Mouse (Mus musculus) MEL (cell line): Measurements from ENCODE around the gene Smtnl2. TPM values are rescaled to one million over a fixed set of nuclear protein-coding genes. Genes with fewer than 3 reads are reported as not detected.

Experiments
- DNase-seq: peaks from one replicate; pipeline ENCODE4 v3.0.0; 2011; ENCODE audit warnings: low read depth, low spot score
- H3K27ac ChIP-seq: 2 replicates; pipeline ENCODE4 v1.5.1; 2012; ENCODE audit warnings: low read depth, mild to moderate bottlenecking, control low read depth, low read length, moderate library complexity; ENCODE audit not compliant: control insufficient read depth
- H3K27me3 ChIP-seq, 2 experiments: fragments of 150-350 bp in 1 of 2; sonication (generic) in 1 of 2; 2 replicates each; pipeline ENCODE4 v1.6.1; 2012; ENCODE audit warnings: low read length in 2 of 2, mild to moderate bottlenecking in 2 of 2, improper control_type of control experiment in 1 of 2, moderate library complexity in 1 of 2; ENCODE audit not compliant: insufficient read depth in 2 of 2, control insufficient read depth in 1 of 2
- H3K36me3 ChIP-seq, 2 experiments: 2 replicates each; pipeline ENCODE4 v1.6.1; 2012 to 2014; ENCODE audit warnings: low read length in 2 of 2, improper control_type of control experiment in 1 of 2, inconsistent platforms in 1 of 2, mild to moderate bottlenecking in 1 of 2; ENCODE audit not compliant: insufficient read depth in 2 of 2, control insufficient read depth in 1 of 2
- H3K4me1 ChIP-seq, 2 experiments: fragments of 150-350 bp in 1 of 2; sonication (generic) in 1 of 2; 2 replicates each; pipeline ENCODE4 v1.6.1; 2012; ENCODE audit warnings: low read length in 2 of 2, improper control_type of control experiment in 1 of 2, mild to moderate bottlenecking in 1 of 2; ENCODE audit not compliant: insufficient read depth in 2 of 2, control insufficient read depth in 1 of 2
- H3K4me3 ChIP-seq, 2 experiments: fragments of 150-350 bp in 1 of 2; sonication (generic) in 1 of 2; 2 replicates each; pipeline ENCODE4 v1.5.1; 2012; ENCODE audit warnings: low read depth in 2 of 2, low read length in 2 of 2, mild to moderate bottlenecking in 2 of 2, moderate library complexity in 2 of 2, control low read depth in 1 of 2, improper control_type of control experiment in 1 of 2; ENCODE audit not compliant: control insufficient read depth in 1 of 2, insufficient read depth in 1 of 2
- H3K79me2 ChIP-seq: 2 replicates; pipeline ENCODE4 v1.6.1; 2012; ENCODE audit warnings: mild to moderate bottlenecking, low read length, moderate library complexity; ENCODE audit not compliant: control insufficient read depth, poor library complexity, insufficient read depth
- H3K9ac ChIP-seq: 2 replicates; pipeline ENCODE4 v1.6.1; 2012; ENCODE audit warnings: low read depth, mild to moderate bottlenecking, control low read depth, low read length, moderate library complexity; ENCODE audit not compliant: control insufficient read depth, poor library complexity, severe bottlenecking
- H3K9me3 ChIP-seq: fragments of 150-350 bp; sonication (generic); replicated peaks from 2 replicates; pipeline ENCODE4 v1.6.1; 2012; ENCODE audit warnings: mild to moderate bottlenecking, low read length, improper control_type of control experiment, moderate library complexity; ENCODE audit not compliant: insufficient read depth
- CHD2 ChIP-seq: IDR thresholded peaks from 2 replicates; pipeline ENCODE4 v1.6.1; 2011; ENCODE audit warnings: low read length, improper control_type of control experiment
- CTCF ChIP-seq, 3 experiments: IDR thresholded peaks in 2 of 3; conservative IDR thresholded peaks in 1 of 3; 2 replicates each; pipeline ENCODE4 v1.5.1; 2011 to 2012; ENCODE audit warnings: low read length in 3 of 3, low read depth in 2 of 3, mild to moderate bottlenecking in 2 of 3, improper control_type of control experiment in 1 of 3, inconsistent platforms in 1 of 3, mixed read lengths in 1 of 3, moderate library complexity in 1 of 3; ENCODE audit not compliant: control insufficient read depth in 1 of 3, insufficient read depth in 1 of 3, poor library complexity in 1 of 3, severe bottlenecking in 1 of 3
- ELF1 ChIP-seq: IDR thresholded peaks from 2 replicates; pipeline ENCODE4 v1.6.1; 2014; ENCODE audit warnings: low read depth, mild to moderate bottlenecking, inconsistent platforms, low read length, improper control_type of control experiment, moderate library complexity
- GABPA ChIP-seq: IDR thresholded peaks from 2 replicates; pipeline ENCODE4 v1.6.1; 2012; ENCODE audit warnings: low read depth, mild to moderate bottlenecking, inconsistent platforms, low read length, improper control_type of control experiment, moderate library complexity
- HCFC1 ChIP-seq: IDR thresholded peaks from 2 replicates; pipeline ENCODE4 v1.6.1; 2012; ENCODE audit warnings: low read depth, mild to moderate bottlenecking, inconsistent platforms, low read length, improper control_type of control experiment, moderate library complexity
- MAZ ChIP-seq: IDR thresholded peaks from 2 replicates; pipeline ENCODE4 v1.6.1; 2012; ENCODE audit warnings: low read depth, mild to moderate bottlenecking, inconsistent platforms, low read length, improper control_type of control experiment
- MEF2A ChIP-seq: IDR thresholded peaks from 2 replicates; pipeline ENCODE4 v1.6.1; 2014; ENCODE audit warnings: low read depth, mild to moderate bottlenecking, inconsistent platforms, low read length, improper control_type of control experiment; ENCODE audit not compliant: poor library complexity, insufficient replicate concordance, severe bottlenecking; ENCODE audit errors: extremely low read depth
- MXI1 ChIP-seq: IDR thresholded peaks from 2 replicates; pipeline ENCODE4 v1.6.1; 2011; ENCODE audit warnings: mild to moderate bottlenecking, low read depth, low read length, improper control_type of control experiment
- MYB ChIP-seq: IDR thresholded peaks from 2 replicates; pipeline ENCODE4 v1.6.1; 2011; ENCODE audit warnings: mild to moderate bottlenecking, low read depth, low read length, improper control_type of control experiment
- MYC ChIP-seq: IDR thresholded peaks from 2 replicates; pipeline ENCODE4 v1.6.1; 2011; ENCODE audit warnings: low read depth, mild to moderate bottlenecking, low read length, improper control_type of control experiment, moderate library complexity
- POLR2AphosphoS5 ChIP-seq: IDR thresholded peaks from 2 replicates; pipeline ENCODE4 v1.6.1; 2012; ENCODE audit warnings: low read depth, borderline replicate concordance, mild to moderate bottlenecking, inconsistent platforms, low read length, moderate library complexity, mixed read lengths
- RAD21 ChIP-seq: IDR thresholded peaks from 2 replicates; pipeline ENCODE4 v1.6.1; 2011; ENCODE audit warnings: mild to moderate bottlenecking, low read depth, low read length, improper control_type of control experiment
- RCOR1 ChIP-seq: IDR thresholded peaks from 2 replicates; pipeline ENCODE4 v1.6.1; 2012; ENCODE audit warnings: low read depth, mild to moderate bottlenecking, inconsistent platforms, low read length, improper control_type of control experiment
- SIN3A ChIP-seq: IDR thresholded peaks from 2 replicates; pipeline ENCODE4 v1.6.1; 2012; ENCODE audit warnings: low read length, improper control_type of control experiment, inconsistent platforms
- SMC3 ChIP-seq: IDR thresholded peaks from 2 replicates; pipeline ENCODE4 v1.6.1; 2011; ENCODE audit warnings: low read depth, low read length, improper control_type of control experiment
- UBTF ChIP-seq: IDR thresholded peaks from 2 replicates; pipeline ENCODE4 v1.6.1; 2012; ENCODE audit warnings: low read depth, mild to moderate bottlenecking, inconsistent platforms, low read length, improper control_type of control experiment, moderate library complexity, borderline replicate concordance; ENCODE audit not compliant: insufficient read depth
- USF2 ChIP-seq, 2 experiments: IDR thresholded peaks; 2 replicates each; pipeline ENCODE4 v1.6.1; 2011 to 2012; ENCODE audit warnings: improper control_type of control experiment in 2 of 2, low read length in 2 of 2, borderline replicate concordance in 1 of 2, inconsistent platforms in 1 of 2, low read depth in 1 of 2, mild to moderate bottlenecking in 1 of 2; ENCODE audit not compliant: insufficient read depth in 1 of 2
- ZC3H11A ChIP-seq: IDR thresholded peaks from 2 replicates; pipeline ENCODE4 v1.6.1; 2012; ENCODE audit warnings: low read depth, mild to moderate bottlenecking, inconsistent platforms, low read length, improper control_type of control experiment
- ZNF384 ChIP-seq: IDR thresholded peaks from 2 replicates; pipeline ENCODE4 v1.6.1; 2012; ENCODE audit warnings: low read depth, mild to moderate bottlenecking, inconsistent platforms, low read length, improper control_type of control experiment
- polyA plus RNA-seq, 2 experiments: library from polyadenylated mRNA; stranded (reverse) in 1 of 2; unstranded in 1 of 2; fragments of >175 nt in 1 of 2; fragments of >200 nt in 1 of 2; gene quantifications; 2 replicates each; pipeline versions ENCODE4 v1.2.1 to v1.2.4; 2012; ENCODE audit warnings: low replicate concordance in 2 of 2, low read depth in 1 of 2; ENCODE audit not compliant: insufficient read length in 2 of 2, insufficient read depth in 1 of 2, missing spikeins in 1 of 2
- total RNA-seq: library from RNA; depleted of rRNA; stranded (reverse); fragments of 300-350 nt; gene quantifications from 2 replicates; pipeline ENCODE4 v1.2.3, GENCODE M21; 2012

Gene Smtnl2
- total and polyA plus RNA-seq, 3 experiments: 10.2 to 10.9 TPM; not detected in 1

DNA sequence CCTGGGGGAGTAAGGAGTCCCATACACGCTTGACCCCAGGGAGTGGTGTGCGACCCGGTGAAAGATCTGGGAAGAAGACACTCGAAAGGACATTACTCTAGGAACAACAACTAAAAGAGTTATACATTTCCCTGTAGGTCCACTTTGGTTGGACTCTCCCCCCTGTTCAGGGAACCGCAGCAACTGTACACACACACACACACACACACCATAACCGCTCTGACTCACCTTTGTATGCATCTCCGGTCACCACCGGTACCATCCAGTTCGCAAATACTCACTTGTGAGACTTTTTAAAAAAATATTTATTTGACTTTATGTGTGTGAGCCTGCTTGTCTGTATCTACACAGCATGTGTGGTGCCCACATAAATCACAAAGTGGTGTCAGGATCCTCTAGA, 432 bp upstream of the Smtnl2 start:
- no peak for DNase-seq
- H3K9ac ChIP-seq: no peak overlapping the region
- peak overlapping the region; percentile 33 to 69 for H3K4me3 ChIP-seq
- peaks cover 16 to 40% of the 10 kb centered on the region in 2 experiments for H3K4me1 ChIP-seq
- H3K36me3 ChIP-seq: peaks cover 0 to 25% of the 10 kb centered on the region in 2 experiments; a peak in 2 of 4 replicates
- no peak for TF ChIP-seq HCFC1
- no peak for TF ChIP-seq GABPA
- TF ChIP-seq, all 39 proteins: peak for 0
- no peaks in the 10 kb centered on the region for H3K9me3 ChIP-seq
- no peaks in the 10 kb centered on the region for H3K79me2 ChIP-seq
- no peak overlapping the region for H3K27ac ChIP-seq
- H3K27me3 ChIP-seq: no peaks in the 10 kb centered on the region

DNA sequence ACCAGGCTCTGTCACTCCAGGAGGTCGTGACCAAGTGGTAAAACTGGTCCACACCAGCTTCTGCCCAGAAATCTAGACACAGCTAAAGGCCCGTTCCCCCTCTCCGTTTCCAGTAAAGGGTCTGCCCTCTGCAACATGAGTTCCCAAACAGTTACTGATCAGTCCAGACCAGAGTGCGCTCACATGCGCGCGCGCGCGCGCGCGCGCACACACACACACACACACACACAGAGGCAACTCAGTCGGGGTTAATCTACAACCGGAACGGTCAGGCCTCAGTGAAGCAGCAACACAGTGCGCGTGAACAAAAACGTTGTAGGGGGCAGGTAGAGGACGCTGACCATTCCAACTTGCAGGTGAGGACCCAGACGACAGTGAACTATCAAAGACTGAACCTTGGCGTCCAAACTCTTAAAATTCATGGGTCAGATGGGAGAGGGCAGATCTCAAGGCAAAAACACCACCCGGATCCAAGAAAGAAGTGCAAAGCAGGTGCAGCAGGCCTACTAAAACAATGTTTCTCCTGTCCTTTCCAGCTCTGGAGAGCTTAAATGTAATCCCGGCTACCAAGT, 906 bp downstream of the Smtnl2 start:
- H3K9me3 ChIP-seq: no peaks in the 10 kb centered on the region
- TF ChIP-seq RAD21 (peak; percentile 23), MYC (no peak), CTCF (IDR thresholded peaks at IDR 0.05 in 2 of 3, conservative IDR thresholded peaks at IDR 0.05 in 1 of 3; ENCODE audit: control insufficient read depth in 1 of 3, insufficient read depth in 1 of 3, low read depth in 2 of 3, low read length in 3 of 3, poor library complexity in 1 of 3, severe bottlenecking in 1 of 3) (peak in 2 of 3 experiments; percentile 38 to 49; a peak in 3 of 6 replicates), ZC3H11A (no peak), ZNF384 (no peak), MYB (no peak), MXI1 (no peak), GABPA (no peak), UBTF (0 out of 2 replicates have a peak, but pooled peaks have one; percentile 16), SMC3 (peak; percentile 44; the same call in 1 of the 2 replicates)
- peak overlapping the region; percentile 1; the same call in 1 of the 2 replicates for H3K9ac ChIP-seq
- no peak overlapping the region for H3K27ac ChIP-seq
- no peaks in the 10 kb centered on the region for H3K79me2 ChIP-seq
- no peaks in the 10 kb centered on the region for H3K27me3 ChIP-seq
- no peak for DNase-seq
- H3K4me1 ChIP-seq: peaks cover 10 to 41% of the 10 kb centered on the region in 2 experiments; a peak in 3 of 4 replicates
- H3K36me3 ChIP-seq: peaks cover 0 to 21% of the 10 kb centered on the region in 2 experiments; a peak in 2 of 4 replicates
- H3K4me3 ChIP-seq: peak overlapping the region; percentile 62 to 77

DNA sequence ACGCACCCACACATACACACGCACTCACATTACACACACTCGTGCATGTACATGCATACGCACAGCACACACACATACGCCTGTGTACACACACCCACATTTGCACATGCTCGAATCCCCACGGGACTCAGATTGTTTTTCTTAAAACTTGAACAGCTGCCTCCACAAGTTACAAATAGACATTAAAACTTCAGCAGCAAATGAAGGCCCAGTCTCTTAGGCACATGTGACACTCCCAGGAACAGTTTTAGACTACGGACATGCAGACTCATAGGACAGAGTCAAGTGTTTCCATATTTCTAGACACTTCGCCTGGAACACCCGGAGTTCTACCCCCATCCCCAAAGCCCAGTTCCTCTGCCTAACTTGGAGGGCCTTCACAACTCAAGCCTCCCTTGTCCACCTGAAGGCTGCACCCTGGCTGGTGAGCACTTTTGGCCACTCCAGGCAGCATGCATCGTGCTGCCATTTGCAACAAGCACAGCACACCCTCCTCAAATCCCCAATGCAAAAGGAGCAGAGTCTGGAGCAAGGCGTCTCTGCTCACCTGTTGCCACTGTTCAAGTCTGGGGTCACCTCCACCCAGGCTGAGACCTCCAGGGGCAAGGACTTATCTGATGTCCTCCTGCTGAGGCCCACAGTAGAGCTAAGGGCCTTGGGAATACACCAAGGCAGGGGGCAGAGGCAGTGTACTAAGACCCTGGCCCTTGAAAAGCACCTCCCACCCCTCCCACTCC, 1.7 kb downstream of the Smtnl2 start:
- no peak overlapping the region for H3K4me3 ChIP-seq
- no peak overlapping the region for H3K9ac ChIP-seq
- H3K4me1 ChIP-seq: peaks cover 8 to 33% of the 10 kb centered on the region in 2 experiments; a peak in 3 of 4 replicates
- no peak for DNase-seq
- H3K79me2 ChIP-seq: no peaks in the 10 kb centered on the region
- no peaks in the 10 kb centered on the region for H3K27me3 ChIP-seq
- no peaks in the 10 kb centered on the region for H3K9me3 ChIP-seq
- H3K27ac ChIP-seq: no peak overlapping the region
- peaks cover 0 to 14% of the 10 kb centered on the region in 2 experiments; a peak in 2 of 4 replicates for H3K36me3 ChIP-seq
- TF ChIP-seq SIN3A (no peak), USF2 (IDR thresholded peaks at IDR 0.05; ENCODE audit: borderline replicate concordance in 1 of 2, insufficient read depth in 1 of 2, low read depth in 1 of 2, low read length in 2 of 2) (no peak), MEF2A (no peak), MAZ (no peak), ELF1 (no peak), MYB (no peak), MXI1 (no peak), RCOR1 (no peak), POLR2AphosphoS5 (no peak), CHD2 (no peak)
- TF ChIP-seq, all 39 proteins: peak for 0
